23 mouse cellular contexts compared by ENCODE assay signal in the genomic region with DNA sequence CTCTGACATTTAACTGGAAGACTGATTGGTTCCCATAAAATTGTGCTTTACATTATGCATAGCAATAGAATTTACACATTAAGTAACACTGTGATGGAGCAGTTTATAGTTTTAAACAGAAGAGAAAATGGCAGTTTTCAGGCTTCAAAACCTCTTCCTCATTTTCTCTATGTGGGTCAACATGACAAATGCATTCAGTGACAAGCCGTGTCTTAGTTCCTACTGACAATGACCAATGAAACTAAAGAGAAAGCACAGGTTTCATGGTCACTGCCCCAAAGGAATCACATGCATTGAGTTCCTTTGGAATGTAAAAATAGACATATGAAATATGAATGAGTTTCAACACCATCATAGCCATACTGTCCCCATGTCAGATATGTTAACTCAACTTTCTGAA. TPM values are rescaled to one million over a fixed set of nuclear protein-coding genes. Genes with fewer than 3 reads are reported as not detected.
"Had no signal": no experiment of that assay in that cellular context is flagged by ENCODE, and none has a peak within 500 bp of the region (broad histone marks: within the 10 kb centered on the region; RNA-seq: fewer than 3 reads in every experiment).

No protein-coding gene starts in this region.

- H3K9me3 ChIP-seq: heart, embryonic 10.5 days; heart, embryonic 12.5 days; hindbrain, embryonic 10.5 days; hindbrain, embryonic 12.5 days; intestine, embryonic 15.5 days; limb, embryonic 10.5 days; limb, embryonic 12.5 days had no signal

- H3K9ac ChIP-seq: heart, embryonic 12.5 days; hindbrain, embryonic 12.5 days; hindbrain, embryonic 14.5 days; intestine, embryonic 15.5 days; limb, embryonic 12.5 days had no signal

- H3K4me1 ChIP-seq: heart, embryonic 10.5 days; heart, embryonic 12.5 days; hindbrain, embryonic 10.5 days; hindbrain, embryonic 12.5 days; intestine, embryonic 15.5 days; limb, embryonic 10.5 days; limb, embryonic 12.5 days had no signal

- H3K36me3 ChIP-seq: heart, embryonic 10.5 days; heart, embryonic 12.5 days; hindbrain, embryonic 10.5 days; hindbrain, embryonic 12.5 days; intestine, embryonic 15.5 days; limb, embryonic 10.5 days; limb, embryonic 12.5 days had no signal

- H3K27ac ChIP-seq: heart, embryonic 10.5 days; hindbrain, embryonic 10.5 days; hindbrain, embryonic 12.5 days; hindbrain, embryonic 14.5 days; intestine, embryonic 15.5 days; left cerebral cortex, adult 2 months; limb, embryonic 10.5 days; limb, embryonic 12.5 days had no signal

- ATAC-seq: hindbrain, embryonic 16.5 days; inflammation-experienced regulatory T-cells, adult 6 months; intestine, embryonic 15.5 days; intestine, postnatal 0 days had no signal

- H3K4me3 ChIP-seq: heart, embryonic 10.5 days; heart, embryonic 12.5 days; hindbrain, embryonic 10.5 days; hindbrain, embryonic 12.5 days; intestine, embryonic 15.5 days; left cerebral cortex, adult 2 months; limb, embryonic 10.5 days; limb, embryonic 12.5 days had no signal

- H3K4me2 ChIP-seq: heart, embryonic 12.5 days; hindbrain, embryonic 12.5 days; hindbrain, embryonic 14.5 days; intestine, embryonic 15.5 days; limb, embryonic 12.5 days; liver, embryonic 11.5 days had no signal

- DNase-seq: gastrocnemius, postnatal 14 days; gastrocnemius, postnatal 36 days; heart, adult 18-20 months; heart, postnatal 10 days; kidney, adult 18-20 months; kidney, adult 8-10 months; kidney, postnatal 10 days; kidney, postnatal 36 days; layer of hippocampus, adult 9-11 months; liver had no signal

- H3K27me3 ChIP-seq: heart, embryonic 12.5 days; hindbrain, embryonic 12.5 days; intestine, embryonic 15.5 days; limb, embryonic 12.5 days had no signal

RNA-seq across cellular contexts. Expression of gene Dnah6, which starts 58.5 kb away (rescaled TPM):
- total RNA-seq: gastrocnemius, postnatal 36 days had no signal
- polyA plus RNA-seq: limb, embryonic 12.5 days had no signal
